7 mouse cellular contexts compared by ENCODE assay signal in the genomic region with DNA sequence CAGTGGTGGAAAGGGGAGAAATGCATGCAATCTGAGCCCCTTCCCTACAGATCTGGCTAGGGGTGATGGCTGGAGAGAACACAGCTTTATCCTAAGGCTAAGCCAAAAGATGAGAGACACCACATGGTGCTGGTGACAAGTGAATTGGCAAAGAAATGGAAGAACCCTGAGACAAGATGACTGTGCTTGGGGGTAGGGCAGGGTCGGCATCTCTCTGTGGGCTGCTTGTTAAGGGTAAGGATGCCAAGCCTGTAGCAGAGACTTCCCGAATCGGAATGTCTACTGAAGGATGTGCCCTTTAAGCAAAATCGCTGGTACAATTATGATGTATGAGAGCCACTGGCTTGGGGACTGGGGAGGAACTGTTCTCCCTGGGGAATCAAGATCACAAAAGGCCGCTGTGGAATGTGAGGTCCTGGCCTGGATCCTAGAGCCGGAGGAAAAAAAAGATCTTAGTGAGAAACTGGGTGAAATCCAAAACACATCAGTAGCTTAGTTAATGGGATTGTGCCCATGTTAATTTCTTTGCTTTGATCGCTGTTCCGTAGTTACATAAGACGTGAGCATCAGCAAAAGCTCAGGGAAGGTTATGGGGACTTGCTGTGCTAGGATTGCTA. TPM values are rescaled to one million over a fixed set of nuclear protein-coding genes. Genes with fewer than 3 reads are reported as not detected.
DNase-seq lines count a peak whose midpoint lies in the region; ATAC-seq lines count a peak whose summit lies in the region.

No protein-coding gene starts in this region.

- no peak overlapping the region for H3K9ac ChIP-seq in hindbrain, embryonic 15.5 days

- H3K4me2 ChIP-seq in hindbrain, embryonic 15.5 days, result no peak overlapping the region

- 0 out of 2 replicates have a peak, but pooled peaks cover 4% of the 10 kb centered on the region for H3K9me3 ChIP-seq in hindbrain, embryonic 15.5 days

- 15% methylated on average over 9 of the region's 9 CpGs for WGBS in hindbrain, embryonic 15.5 days

- H3K27ac ChIP-seq in hindbrain, embryonic 15.5 days (replicated peaks), result peak overlapping the region; percentile 83

- intact Hi-C loops in left cerebral cortex, postnatal 10 days (cut with DNase I), result no loop called here

- DNase-seq in testis, postnatal 14 days (ENCODE audit: low spot score), result peak; percentile 33
- no peak for DNase-seq in testis, postnatal 10 days (ENCODE audit: low spot score)
- DNase-seq in left cerebral cortex, postnatal 10 days (ENCODE audit: extremely low spot score in 1 of 2, low spot score in 2 of 2), result peak; percentile 61 to 74
- DNase-seq in retina, embryonic 14.5 days (ENCODE audit: low spot score), result peak; percentile 45
- no peak for DNase-seq in MN1 (ENCODE audit: low spot score)

- no peak overlapping the region for H3K4me3 ChIP-seq in hindbrain, embryonic 15.5 days

- peak; percentile 24 for ATAC-seq in frontal cortex, adult (ENCODE audit: low TSS enrichment)
- ATAC-seq in hindbrain, embryonic 15.5 days (ENCODE audit: low FRiP score, low read depth), result peak; percentile 10; the same call in 1 of the 2 replicates

- H3K4me1 ChIP-seq in hindbrain, embryonic 15.5 days (replicated peaks), result peaks cover 48% of the 10 kb centered on the region

- no peaks in the 10 kb centered on the region for H3K36me3 ChIP-seq in hindbrain, embryonic 15.5 days

- H3K27me3 ChIP-seq in hindbrain, embryonic 15.5 days, result no peaks in the 10 kb centered on the region

RNA-seq across cellular contexts. Expression of gene Ces5a, which starts 35.8 kb away (rescaled TPM):
- 0.49 and 1.3 TPM in 2 replicates for polyA plus RNA-seq in hindbrain, embryonic 15.5 days (2015; fragmentation: Nextera tagmentation; extraction: Ambion mirVana)
- 1 to 10 TPM; 1.1 to 1.8 TPM for total RNA-seq in left cerebral cortex, postnatal 10 days (2021)

Comparison
In these comparisons a context has a peak if more than half of its experiments do, and no peak if none do; other contexts are left out.
1. DNase-seq: peak in testis, postnatal 14 days (single experiment), left cerebral cortex, postnatal 10 days (2 of 2) and retina, embryonic 14.5 days (single experiment); none in testis, postnatal 10 days (single experiment) and MN1 (single experiment).